Mouse (Mus musculus) bone marrow macrophage, adult 2 months (primary cell): ENCODE data around the gene Myh9.

Source experiments
- CTCF ChIP-seq: IDR thresholded peaks from 2 replicates; pipeline ENCODE4 v1.5.1; 2012; ENCODE audit warnings: low read depth, mild to moderate bottlenecking, low read length, moderate library complexity
- POLR2A ChIP-seq: IDR thresholded peaks from 2 replicates; pipeline ENCODE4 v1.6.1; 2012; ENCODE audit warnings: mild to moderate bottlenecking, low read depth, low read length, borderline replicate concordance

- TF ChIP-seq POLR2A (no peak), CTCF (no peak)
Measured at GRCm38 (mm10) chr15:77789186-77789585, 52.8 kb downstream of the Myh9 start.
